Mouse (Mus musculus) liver, adult (tissue): ENCODE data around the gene Loxl4.
A peak's percentile ranks its signal among the peaks of the same experiment; 100 is the strongest.

Experiments used
- GATA4 ChIP-seq: IDR thresholded peaks from 2 replicates; pipeline ENCODE4 v1.6.1; 2014; ENCODE audit warnings: mild to moderate bottlenecking, low read length; ENCODE audit not compliant: insufficient replicate concordance

The Loxl4 gene

GRCm38 (mm10) chr19:42612654-42613053 lies at the start of gene Loxl4:
Gene Loxl4, minus strand, starts transcription at chr19:42612813.
- no peak for TF ChIP-seq GATA4

GRCm38 (mm10) chr19:42661430-42662164 lies 49.0 kb upstream of the Loxl4 start:
- peak; percentile 9; the same call in 1 of the 2 replicates for TF ChIP-seq GATA4

- TF ChIP-seq GATA4: no peak
Measured at GRCm38 (mm10) chr19:42660244-42660565, 47.6 kb upstream of the Loxl4 start.

GRCm38 (mm10) chr19:42659354-42660243 lies 47.0 kb upstream of the Loxl4 start:
- no peak for TF ChIP-seq GATA4

GRCm38 (mm10) chr19:42658435-42659135 lies 46.0 kb upstream of the Loxl4 start:
- TF ChIP-seq GATA4: no peak

GRCm38 (mm10) chr19:42657769-42658168 lies 45.2 kb upstream of the Loxl4 start:
- TF ChIP-seq GATA4: no peak

- TF ChIP-seq GATA4: no peak
Measured at GRCm38 (mm10) chr19:42657306-42657705, 44.7 kb upstream of the Loxl4 start.

GRCm38 (mm10) chr19:42655006-42655405 lies 42.4 kb upstream of the Loxl4 start:
- no peak for TF ChIP-seq GATA4

- TF ChIP-seq GATA4: no peak
Measured at GRCm38 (mm10) chr19:42653091-42653490, 40.5 kb upstream of the Loxl4 start.

GRCm38 (mm10) chr19:42652425-42652824 lies 39.8 kb upstream of the Loxl4 start:
- no peak for TF ChIP-seq GATA4

- no peak for TF ChIP-seq GATA4
Measured at GRCm38 (mm10) chr19:42640211-42640610, 27.6 kb upstream of the Loxl4 start.

GRCm38 (mm10) chr19:42639544-42639943 lies 26.9 kb upstream of the Loxl4 start:
- no peak for TF ChIP-seq GATA4

- TF ChIP-seq GATA4: no peak
Measured at GRCm38 (mm10) chr19:42638604-42639481, 26.2 kb upstream of the Loxl4 start.

- TF ChIP-seq GATA4: no peak
Measured at GRCm38 (mm10) chr19:42636631-42637030, 24.0 kb upstream of the Loxl4 start.

- TF ChIP-seq GATA4: no peak
Measured at GRCm38 (mm10) chr19:42633650-42634049, 21.0 kb upstream of the Loxl4 start.
